Mouse (Mus musculus) ovary, adult 18-20 months (tissue): ENCODE measurements around the gene Dennd1b.

ENCODE experiments used
- DNase-seq: peaks from one replicate; pipeline ENCODE4 v3.0.0; 2022; ENCODE audit warnings: low spot score, mixed read lengths

The Dennd1b gene

GRCm38 (mm10) chr1:138963161-138963867 is at the start of gene Dennd1b:
Dennd1b (plus strand) TSS chr1:138963435.
- DNase-seq, result peak; percentile 42

DNA sequence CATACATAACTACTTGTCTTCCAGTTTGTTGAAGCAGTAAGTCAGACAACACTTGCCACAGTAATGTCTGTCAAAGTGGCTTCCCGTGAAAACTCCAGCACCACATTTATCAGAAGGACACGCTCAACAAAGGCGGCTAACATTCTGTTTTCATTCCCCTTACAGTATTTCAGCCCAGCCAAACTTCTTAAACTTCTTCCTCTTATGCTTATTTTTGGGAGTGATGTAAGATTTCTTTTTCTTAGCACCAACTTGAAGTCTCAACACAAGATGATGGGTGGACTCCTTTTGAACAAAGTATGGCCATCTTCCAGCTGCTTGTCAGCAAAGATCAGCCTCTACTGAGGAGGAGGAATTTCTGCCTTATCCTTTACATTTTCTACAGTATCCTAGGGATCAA is 47.6 kb upstream of the Dennd1b start:
- DNase-seq, result no peak

- no peak for DNase-seq
Observed at GRCm38 (mm10) chr1:138919601-138920000, 43.6 kb upstream of the Dennd1b start.

- no peak for DNase-seq
Observed at GRCm38 (mm10) chr1:138920082-138920481, 43.2 kb upstream of the Dennd1b start.

DNA sequence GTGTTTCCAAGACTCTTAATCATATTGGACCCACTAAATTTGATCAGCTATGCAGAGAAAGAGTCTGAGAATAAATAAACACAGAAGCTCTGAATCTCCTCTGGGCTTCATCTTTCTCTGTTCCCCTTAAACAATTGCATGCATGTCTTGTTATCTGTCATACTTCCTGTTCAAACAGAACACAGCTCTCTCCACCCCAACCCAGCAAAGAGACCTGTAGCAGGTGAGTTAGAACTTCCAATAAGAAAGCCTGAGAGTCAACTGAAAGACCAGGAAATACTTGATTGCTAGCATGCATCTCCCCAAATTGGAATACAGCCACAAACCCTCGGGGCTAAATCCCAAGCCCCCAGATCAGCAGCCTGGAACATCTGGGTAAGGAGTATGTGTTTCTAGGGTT is 42.4 kb upstream of the Dennd1b start:
- no peak for DNase-seq

GRCm38 (mm10) chr1:138922886-138923285 is 40.3 kb upstream of the Dennd1b start:
- DNase-seq, result no peak

GRCm38 (mm10) chr1:138924282-138924681 is 39.0 kb upstream of the Dennd1b start:
- no peak for DNase-seq

- peak; percentile 55 for DNase-seq
Observed at GRCm38 (mm10) chr1:138928671-138929483, 34.4 kb upstream of the Dennd1b start.

GRCm38 (mm10) chr1:138929985-138930384 is 33.2 kb upstream of the Dennd1b start:
- no peak for DNase-seq

DNA sequence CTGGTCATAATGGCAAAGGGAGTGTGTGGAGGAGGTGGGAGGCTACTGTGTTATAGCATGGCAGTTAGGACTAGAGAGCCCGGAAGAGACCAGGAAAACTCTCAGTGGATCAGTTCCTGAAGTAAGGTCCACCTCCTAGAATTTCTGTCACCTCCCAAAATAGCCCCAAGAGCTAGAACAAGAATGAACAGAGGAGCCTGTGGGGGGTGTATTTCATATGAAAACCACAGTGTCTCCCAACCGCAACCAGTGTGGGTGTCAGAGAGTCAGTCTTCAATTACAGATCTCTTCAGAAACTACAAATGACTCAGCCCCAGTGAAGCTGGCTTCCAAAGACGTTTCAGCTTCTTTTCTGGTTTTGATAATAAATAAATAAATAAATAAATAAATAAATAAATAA is 32.4 kb upstream of the Dennd1b start:
- no peak for DNase-seq

DNA sequence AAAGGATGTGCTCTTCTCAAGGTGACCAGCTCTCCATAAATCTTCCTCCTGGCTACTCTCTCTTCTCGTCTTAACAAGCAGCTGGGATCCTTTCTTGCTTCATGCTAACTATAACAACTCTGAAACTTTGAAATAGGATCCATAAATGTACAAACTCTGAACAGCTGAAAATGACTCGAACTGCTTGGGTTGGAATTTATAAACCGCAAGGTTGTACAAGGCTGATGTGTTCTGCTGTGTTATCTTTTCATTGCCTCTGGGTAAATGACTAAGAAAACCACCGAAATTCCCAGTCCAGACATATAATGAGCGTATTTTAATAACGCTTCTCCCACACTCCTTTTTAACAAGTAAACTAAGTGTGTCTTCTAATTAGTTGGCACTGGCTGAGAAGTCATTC is 27.1 kb upstream of the Dennd1b start:
- no peak for DNase-seq

DNA sequence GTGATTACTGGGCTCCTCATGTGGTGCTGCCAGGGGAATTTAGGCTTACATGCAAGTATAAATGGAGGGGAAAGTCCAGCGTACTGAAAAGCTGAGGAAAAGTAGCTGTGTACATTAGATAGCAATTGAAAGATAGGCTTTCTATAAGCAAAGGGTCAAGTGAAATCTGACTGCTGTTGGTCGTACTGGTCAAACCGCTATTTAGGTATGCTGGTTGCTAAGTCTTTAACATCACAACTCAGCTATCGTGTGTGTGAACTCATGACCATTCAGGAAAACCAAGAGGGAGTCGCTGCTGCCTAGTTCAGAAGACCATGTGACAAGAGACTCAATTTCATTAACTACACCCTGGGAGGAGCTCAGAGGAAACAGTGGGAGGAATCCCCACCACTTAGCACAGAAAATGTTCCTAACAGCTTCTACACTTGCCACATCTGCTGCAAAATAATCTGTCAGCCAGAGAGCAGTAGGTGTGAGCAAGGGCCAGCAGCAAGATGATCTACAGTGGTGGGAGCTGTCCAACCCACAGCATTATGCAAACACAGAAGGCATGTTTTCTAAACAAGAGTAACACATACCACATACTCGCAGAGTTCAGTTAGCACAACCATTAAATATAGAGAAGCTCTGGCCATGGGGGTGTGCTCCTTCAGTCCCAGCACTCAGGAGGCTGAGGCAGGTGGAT is 25.4 kb upstream of the Dennd1b start:
- no peak for DNase-seq

DNA sequence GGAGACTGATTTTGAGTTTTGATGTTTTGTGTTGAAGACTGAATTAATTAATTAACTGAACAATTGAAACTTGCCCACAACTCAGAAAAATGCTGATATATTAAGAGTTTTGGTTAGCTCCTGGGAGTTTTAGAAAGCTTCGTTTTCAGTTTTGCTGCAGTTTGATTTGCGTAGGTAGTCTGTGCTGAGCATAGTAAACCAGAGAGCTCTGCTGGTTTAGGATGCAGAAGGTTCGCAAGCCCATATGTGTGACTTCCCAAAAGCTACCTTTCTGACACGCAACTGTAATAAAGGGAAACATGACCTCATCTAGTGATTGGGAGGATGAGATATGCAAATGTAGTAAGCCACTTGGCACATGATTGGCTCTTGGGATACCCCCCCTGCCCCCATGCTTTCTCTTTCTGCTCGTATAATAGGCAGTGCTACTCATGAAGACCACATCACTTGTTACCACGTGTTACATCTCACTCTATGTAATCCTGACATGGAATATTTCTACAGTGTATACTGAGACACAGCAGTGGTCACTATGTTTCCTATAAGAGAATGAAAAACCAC is 23.6 kb upstream of the Dennd1b start:
- DNase-seq, result no peak

DNA sequence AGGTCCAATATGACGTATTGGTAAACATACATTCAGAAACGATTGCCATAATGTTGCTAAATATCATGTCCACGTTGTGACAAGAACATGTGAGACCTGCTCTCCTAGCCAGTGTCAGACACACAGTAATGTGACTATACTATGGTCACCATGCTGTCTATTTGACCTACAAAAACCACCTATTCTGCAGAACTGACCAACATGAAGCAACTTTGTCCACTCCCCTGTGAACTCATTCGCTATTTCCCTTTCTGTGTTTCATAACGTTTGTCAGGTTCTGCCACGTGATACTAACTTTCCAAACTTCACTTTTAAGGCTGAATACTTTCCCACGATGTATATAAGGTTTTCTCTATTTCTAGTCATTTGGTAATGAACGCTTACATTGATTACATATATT is 22.8 kb upstream of the Dennd1b start:
- no peak for DNase-seq

GRCm38 (mm10) chr1:138952173-138952572 is 11.1 kb upstream of the Dennd1b start:
- no peak for DNase-seq

- no peak for DNase-seq
Observed at GRCm38 (mm10) chr1:138954978-138955377, 8.3 kb upstream of the Dennd1b start.

DNA sequence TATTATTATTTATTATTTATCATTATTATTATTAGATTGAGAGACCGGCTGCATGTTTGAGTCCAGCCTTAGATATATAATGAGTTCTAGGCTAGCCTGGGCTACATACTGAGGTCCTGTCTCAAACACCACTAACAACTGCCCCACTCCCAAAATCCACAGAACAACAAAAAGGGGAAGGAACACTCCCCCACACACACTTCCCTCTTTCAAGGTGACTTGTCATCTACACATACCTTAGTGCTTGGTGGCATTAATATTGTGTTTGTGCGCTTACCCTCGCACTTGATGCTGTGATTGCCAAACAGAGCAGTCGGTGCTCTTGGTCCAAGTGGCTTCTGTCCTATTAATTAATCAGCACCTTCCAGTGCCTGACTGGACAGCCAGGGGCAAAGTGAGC is 7.8 kb upstream of the Dennd1b start:
- DNase-seq, result no peak

DNA sequence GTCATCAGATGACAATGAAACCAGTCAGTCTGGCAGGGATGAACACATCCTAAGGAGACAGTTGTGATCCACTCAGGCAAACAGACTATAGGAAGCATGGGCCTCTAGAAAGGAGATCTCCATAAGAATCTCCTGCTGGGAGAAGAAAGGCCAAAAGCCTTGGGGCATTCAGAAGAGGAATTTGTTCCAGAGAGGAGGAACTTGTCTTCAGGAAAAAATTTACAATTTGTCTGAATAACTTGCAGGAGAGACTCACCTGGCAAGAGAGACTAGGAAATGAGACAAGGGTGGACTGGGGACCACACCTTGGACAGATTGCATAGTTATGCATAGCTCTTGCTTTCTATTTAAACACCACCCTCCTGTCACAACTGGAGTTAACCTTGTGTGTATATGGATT is 6.7 kb upstream of the Dennd1b start:
- no peak for DNase-seq

DNA sequence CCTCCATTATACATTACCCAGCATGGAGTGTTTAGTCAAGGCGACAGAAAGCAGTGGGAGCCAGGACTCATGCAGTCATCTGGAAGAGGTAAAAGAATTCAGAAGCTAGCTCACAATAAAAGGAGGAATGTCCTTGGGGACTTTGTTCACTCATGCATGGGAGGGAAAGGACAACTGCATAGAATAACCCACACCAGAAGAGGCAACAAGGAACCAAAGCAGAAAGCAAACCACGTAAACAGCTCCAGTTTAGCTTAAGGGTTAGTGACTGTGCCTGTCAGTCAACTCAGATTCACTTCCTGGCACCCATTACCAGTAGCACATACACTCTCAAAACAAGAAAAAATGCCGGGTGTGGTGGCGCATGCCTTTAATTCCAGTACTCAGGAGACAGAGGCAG is 6.1 kb upstream of the Dennd1b start:
- no peak for DNase-seq

DNA sequence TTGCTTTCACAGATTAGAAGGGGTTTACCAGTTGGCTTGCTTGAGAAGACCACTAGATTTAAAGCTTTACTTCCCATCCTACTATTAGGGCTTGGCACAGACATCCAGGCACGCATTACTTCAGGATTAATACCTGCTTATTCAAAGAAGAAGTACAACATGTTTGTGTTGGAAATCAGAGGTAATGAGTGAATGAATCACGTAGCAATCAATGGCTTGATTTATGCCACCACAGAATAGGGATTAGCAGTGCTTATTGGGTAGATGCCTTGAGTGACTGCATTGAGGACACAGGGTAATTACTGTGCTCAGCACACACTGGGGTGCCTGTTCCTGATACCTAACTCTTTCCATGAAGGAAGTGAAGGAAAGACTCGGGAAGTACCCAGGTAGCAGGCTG is 4.4 kb upstream of the Dennd1b start:
- no peak for DNase-seq

DNA sequence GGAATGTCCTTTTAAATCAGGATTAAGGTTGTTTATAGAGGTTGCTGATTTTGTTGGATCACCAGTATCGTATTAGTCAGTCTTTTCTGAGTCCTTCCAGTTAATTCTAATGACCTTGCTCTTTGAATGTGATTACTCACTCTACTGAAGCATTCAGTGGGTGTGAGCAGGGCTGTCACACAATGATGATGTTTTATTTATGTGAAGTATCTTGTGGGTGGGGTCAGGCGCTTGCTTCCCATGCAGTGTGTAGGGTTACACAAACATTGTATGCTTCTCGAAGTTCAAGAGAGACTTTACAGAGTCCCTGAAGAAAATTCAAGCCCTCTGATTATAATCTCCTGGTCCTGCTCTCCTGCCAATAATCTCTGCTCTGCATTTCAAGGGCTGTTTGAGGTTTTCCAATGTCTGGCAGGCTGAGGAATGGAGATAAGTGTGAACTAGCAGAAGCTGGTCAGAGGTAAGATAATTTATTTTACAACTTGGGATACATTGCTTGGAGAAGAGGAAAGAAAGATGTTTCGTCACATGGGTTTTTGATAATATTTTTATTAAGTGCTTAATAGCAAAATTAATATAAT is 3.2 kb upstream of the Dennd1b start:
- peak; percentile 11 for DNase-seq
